Mouse (Mus musculus) testis, adult 2 months (tissue): ENCODE data around the gene Nav2. TPM values are rescaled to one million over a fixed set of nuclear protein-coding genes. Genes with fewer than 3 reads are reported as not detected.

Source experiments
- H3K27ac ChIP-seq: fragments of 200-500 bp; 2 replicates; pipeline ENCODE4 v1.5.1; 2012; ENCODE audit warnings: low read depth, low read length; ENCODE audit not compliant: control insufficient read depth, insufficient read depth
- H3K27me3 ChIP-seq: fragments of 200-500 bp; 2 replicates; pipeline ENCODE4 v1.6.1; 2012; ENCODE audit warnings: mild to moderate bottlenecking, low read length, moderate library complexity; ENCODE audit not compliant: control insufficient read depth, insufficient read depth
- H3K36me3 ChIP-seq: fragments of 200-500 bp; 2 replicates; pipeline ENCODE4 v1.6.1; 2012; ENCODE audit warnings: mild to moderate bottlenecking, low read length; ENCODE audit not compliant: control insufficient read depth, insufficient read depth
- H3K4me1 ChIP-seq: fragments of 200-500 bp; 2 replicates; pipeline ENCODE4 v1.6.1; 2012; ENCODE audit warnings: low read length; ENCODE audit not compliant: control insufficient read depth, insufficient read depth
- H3K4me3 ChIP-seq: fragments of 200-500 bp; 2 replicates; pipeline ENCODE4 v1.5.1; 2012; ENCODE audit warnings: low read depth, mild to moderate bottlenecking, low read length, moderate library complexity, mixed read lengths; ENCODE audit not compliant: control insufficient read depth
- CTCF ChIP-seq: fragments of 200-500 bp; IDR thresholded peaks from 2 replicates; pipeline ENCODE4 v1.5.1; 2012; ENCODE audit warnings: low read depth, mild to moderate bottlenecking, inconsistent platforms, low read length, moderate library complexity; ENCODE audit not compliant: control insufficient read depth, insufficient read depth, insufficient replicate concordance
- POLR2A ChIP-seq: fragments of 200-500 bp; IDR thresholded peaks from 2 replicates; pipeline ENCODE4 v1.6.1; 2012; ENCODE audit warnings: low read depth, mild to moderate bottlenecking, inconsistent platforms, low read length, moderate library complexity; ENCODE audit not compliant: control insufficient read depth
- polyA plus RNA-seq: library from polyadenylated mRNA; depleted of rRNA; stranded (reverse); fragments of >200 nt; gene quantifications from 2 replicates; pipeline ENCODE4 v1.2.3, GENCODE M21; 2012

Gene Nav2
- polyA plus RNA-seq, 1 experiment: 20.8 TPM

DNA sequence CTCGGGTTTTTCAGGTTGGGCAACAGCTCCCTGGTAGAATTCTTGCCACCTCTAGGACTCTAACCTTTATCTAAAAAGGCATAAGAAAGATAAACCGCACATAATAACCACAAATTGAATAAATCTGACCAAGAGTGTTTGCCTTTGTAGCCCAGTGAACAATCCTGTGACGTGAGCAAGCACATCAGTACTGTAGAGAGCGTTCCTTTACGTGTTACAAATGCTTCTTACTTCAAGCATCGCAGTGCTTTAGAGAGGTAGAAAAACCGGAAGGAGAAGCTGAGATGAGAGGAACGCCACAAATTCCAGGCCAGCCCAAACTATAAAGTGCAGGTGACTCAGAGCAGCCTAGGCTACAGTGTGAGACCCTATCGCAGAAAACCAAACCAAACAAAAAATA, 503.3 kb downstream of the Nav2 start:
- Histone ChIP-seq H3K4me3 (no peak overlapping the region), H3K27me3 (no peaks in the 10 kb centered on the region), H3K4me1 (peaks cover 2% of the 10 kb centered on the region), H3K27ac (no peak overlapping the region), H3K36me3 (no peaks in the 10 kb centered on the region)
- TF ChIP-seq CTCF (no peak), POLR2A (no peak)

DNA sequence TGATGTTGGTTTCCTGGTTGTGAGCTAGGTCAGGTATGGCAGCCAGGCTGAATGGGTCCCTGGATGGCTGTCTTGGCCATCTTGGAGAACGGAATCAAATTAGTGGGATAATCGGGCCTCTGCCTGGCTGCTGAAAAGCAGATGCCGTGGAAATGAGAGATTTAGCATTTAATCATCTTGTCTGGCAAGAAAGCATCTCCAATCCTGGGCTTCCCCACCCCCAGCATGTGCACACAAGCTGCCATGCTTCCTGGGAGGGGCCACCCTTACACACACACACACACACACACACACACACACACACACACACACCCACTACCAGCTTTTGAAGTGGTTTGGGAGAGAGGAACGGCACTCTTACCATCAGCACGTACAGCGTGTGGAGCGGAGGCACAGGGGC, 506.6 kb downstream of the Nav2 start:
- H3K27ac ChIP-seq: no peak overlapping the region
- TF ChIP-seq CTCF: no peak
- no peaks in the 10 kb centered on the region for H3K27me3 ChIP-seq
- H3K36me3 ChIP-seq: no peaks in the 10 kb centered on the region
- no peak overlapping the region for H3K4me3 ChIP-seq
- peaks cover 2% of the 10 kb centered on the region; the same call in 1 of the 2 replicates for H3K4me1 ChIP-seq

DNA sequence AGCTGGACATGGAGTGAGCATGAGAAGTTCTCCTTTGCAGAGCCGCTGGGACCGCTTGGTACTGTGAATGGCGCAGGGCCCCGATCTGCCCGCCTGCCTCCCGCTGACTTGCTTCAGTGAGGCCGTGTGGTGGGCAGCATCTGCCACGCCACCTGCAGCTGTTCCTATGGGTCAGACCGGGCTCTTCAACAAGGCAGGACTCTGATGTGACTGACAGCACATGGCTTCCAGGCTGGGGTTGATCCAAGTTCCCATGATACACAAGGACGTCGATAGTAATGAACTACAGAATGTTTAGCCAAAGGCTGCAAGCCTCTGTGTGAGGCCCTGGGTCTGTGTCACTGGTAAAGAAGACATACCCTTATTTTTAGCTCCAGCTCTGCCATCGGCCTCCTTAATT, 507.2 kb downstream of the Nav2 start:
- Histone ChIP-seq H3K36me3 (no peaks in the 10 kb centered on the region), H3K4me1 (peaks cover 2% of the 10 kb centered on the region; the same call in 1 of the 2 replicates), H3K4me3 (no peak overlapping the region), H3K27ac (no peak overlapping the region), H3K27me3 (no peaks in the 10 kb centered on the region)
- TF ChIP-seq CTCF (no peak), POLR2A (no peak)

DNA sequence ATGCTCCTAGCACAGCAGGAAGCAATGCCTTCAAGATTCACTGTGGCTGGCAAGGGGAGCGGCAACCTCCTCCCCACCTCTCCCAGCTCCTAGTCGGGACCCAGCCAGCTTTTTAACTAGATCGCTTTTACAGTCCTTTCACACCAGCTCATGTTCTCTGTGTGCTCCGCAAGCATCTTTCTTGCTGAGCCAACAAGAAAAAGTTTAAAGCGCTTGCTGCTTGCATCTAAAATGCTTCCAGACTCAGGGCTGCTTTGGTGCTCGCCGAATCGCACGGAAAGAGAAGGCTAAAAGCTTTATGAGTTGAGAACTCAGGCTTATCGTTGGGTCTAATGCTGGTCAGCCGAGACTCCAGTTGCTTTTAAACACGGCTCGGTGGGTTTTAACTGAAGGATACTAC, 510.3 kb downstream of the Nav2 start:
- TF ChIP-seq POLR2A (no peak), CTCF (no peak)
- H3K27me3 ChIP-seq: no peaks in the 10 kb centered on the region

DNA sequence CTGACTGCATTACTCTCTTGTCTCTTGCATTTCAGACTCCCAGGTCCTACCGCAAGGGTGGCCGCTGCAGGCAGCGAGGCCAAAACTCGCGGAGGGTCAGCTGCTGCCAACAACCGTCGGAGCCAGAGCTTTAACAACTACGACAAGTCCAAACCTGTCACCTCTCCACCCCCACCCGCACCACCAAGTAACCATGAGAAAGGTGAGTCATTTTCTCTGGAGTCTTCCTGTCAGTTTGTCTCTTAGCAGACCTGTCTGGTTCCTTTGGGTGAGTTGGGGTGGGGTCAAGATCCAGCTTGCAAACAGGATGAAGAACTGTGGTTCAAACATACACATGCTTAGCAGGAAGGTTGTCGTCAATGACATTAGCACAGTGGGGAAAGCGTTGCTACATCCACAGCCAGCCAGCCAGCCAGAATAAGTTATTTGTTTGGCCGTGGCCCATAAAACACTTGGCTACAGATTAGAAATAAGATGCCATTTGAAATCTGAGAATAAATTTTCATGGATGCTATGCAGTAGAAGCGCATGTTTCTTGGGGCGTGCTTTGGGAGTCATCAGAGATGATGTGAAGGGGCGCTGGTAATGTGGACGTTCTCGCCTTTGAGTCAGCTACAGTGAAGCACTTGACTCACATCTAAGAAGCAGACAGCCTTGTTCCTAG, 511.8 kb downstream of the Nav2 start:
- no peak for TF ChIP-seq POLR2A
- TF ChIP-seq CTCF: no peak

More for the DNA sequence above, 510.3 kb downstream of the Nav2 start:
- no peak overlapping the region for H3K27ac ChIP-seq
- H3K36me3 ChIP-seq: no peaks in the 10 kb centered on the region
- peaks cover 2% of the 10 kb centered on the region; the same call in 1 of the 2 replicates for H3K4me1 ChIP-seq
- no peak overlapping the region for H3K4me3 ChIP-seq

DNA sequence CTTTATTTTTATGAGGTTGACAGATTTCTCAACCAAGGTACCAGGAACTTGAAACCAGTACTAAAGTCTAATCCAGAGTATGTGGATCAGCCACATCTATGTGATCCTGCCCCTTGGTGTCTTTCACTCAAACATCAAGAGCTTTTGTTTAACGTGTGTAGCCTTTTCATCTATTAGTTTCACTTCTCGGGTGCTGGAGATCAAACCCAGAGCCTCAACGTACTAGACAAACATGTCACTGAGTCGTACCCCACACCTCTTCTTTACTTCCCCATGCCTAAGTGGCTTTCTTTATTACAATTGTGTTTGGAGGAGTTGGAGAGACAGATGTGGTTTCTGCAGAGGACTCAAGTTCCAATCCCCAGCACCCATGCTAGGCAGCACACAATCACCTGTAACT, 512.7 kb downstream of the Nav2 start:
- Histone ChIP-seq H3K27me3 (no peaks in the 10 kb centered on the region), H3K36me3 (no peaks in the 10 kb centered on the region), H3K27ac (no peak overlapping the region), H3K4me1 (no peaks in the 10 kb centered on the region), H3K4me3 (no peak overlapping the region)
- TF ChIP-seq POLR2A (no peak), CTCF (no peak)

More for the DNA sequence above, 511.8 kb downstream of the Nav2 start:
- Histone ChIP-seq H3K36me3 (no peaks in the 10 kb centered on the region), H3K27me3 (no peaks in the 10 kb centered on the region), H3K4me3 (no peak overlapping the region), H3K4me1 (no peaks in the 10 kb centered on the region), H3K27ac (no peak overlapping the region)

DNA sequence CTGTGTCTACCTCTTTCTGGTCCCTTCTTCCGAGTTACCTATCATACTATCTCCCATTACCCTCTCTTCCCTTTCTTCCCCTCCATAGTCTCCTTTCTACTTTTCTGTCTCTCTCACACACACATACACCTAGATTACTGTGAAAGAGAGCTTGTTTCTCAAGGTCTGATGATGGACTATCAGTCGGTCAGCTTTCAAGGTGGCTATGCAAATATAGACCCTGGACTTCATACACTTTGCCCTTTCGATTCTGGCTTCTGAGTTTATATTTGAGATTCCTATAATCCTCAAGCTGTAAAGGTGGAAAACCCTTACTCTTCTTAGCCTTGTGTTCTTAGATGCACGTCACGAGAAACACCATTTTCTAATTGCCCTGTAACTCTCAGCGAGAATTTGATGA, 515.4 kb downstream of the Nav2 start:
- no peaks in the 10 kb centered on the region for H3K36me3 ChIP-seq
- no peak overlapping the region for H3K27ac ChIP-seq
- H3K27me3 ChIP-seq: no peaks in the 10 kb centered on the region
- H3K4me3 ChIP-seq: no peak overlapping the region
- TF ChIP-seq POLR2A: no peak
- no peak for TF ChIP-seq CTCF
- no peaks in the 10 kb centered on the region for H3K4me1 ChIP-seq
